Mouse (Mus musculus): ENCODE results near the gene Parp3. TPM values are rescaled to one million over a fixed set of nuclear protein-coding genes. Genes with fewer than 3 reads are reported as not detected.
A peak's percentile ranks its signal among the peaks of the same experiment; 100 is the strongest.

Parp3 gene
- total RNA-seq, 2 experiments from 2014 or later = 51.6 to 55.7 TPM

GRCm38 (mm10) chr9:106428719-106429220 lies 48.0 kb downstream of the Parp3 start:
- DNase-seq = no peak

- peak; percentile 83 for DNase-seq
These were observed 54.9 kb downstream of the Parp3 start for GRCm38 (mm10) chr9:106421865-106422160.

DNA sequence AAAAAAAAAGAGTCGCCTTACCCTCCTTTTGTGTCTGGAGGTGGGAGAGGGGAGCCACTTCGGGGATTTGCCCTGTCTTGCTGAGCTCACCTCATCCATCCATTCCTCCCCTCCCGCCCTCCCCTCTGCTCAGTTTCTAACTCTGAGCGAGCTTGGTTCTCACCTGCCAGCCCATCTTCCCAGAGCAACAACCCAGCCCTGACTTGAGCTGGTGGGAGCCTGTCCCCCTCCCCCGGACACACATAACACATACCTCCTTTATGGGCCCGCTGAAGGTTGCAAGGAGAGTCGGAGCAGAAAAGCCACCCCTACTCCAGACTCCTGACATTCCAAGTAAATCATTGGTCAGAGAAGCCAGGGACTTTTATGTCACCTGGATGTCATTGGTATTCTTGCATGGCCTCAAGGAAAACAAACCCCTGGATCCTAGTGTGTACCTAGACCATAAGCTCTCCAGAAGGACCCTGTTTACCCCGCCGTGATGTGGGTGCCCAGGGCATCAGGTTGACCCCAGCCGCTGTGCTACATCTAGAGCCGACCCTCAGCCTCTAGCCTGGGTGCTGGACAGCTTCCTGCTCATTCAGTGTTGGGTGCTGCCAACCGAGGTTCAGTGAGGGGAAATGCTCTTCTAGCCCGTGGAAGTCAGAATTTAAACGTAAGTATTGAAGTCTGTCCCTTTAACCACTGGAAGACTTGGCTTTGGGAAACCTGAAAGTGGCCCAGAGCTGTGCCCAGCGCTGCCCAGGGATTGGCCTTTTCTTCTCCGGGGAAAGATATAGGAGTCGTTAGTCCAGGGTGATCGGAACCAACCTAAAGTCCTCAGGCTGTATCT lies 55.5 kb downstream of the Parp3 start:
- no peak for DNase-seq

DNA sequence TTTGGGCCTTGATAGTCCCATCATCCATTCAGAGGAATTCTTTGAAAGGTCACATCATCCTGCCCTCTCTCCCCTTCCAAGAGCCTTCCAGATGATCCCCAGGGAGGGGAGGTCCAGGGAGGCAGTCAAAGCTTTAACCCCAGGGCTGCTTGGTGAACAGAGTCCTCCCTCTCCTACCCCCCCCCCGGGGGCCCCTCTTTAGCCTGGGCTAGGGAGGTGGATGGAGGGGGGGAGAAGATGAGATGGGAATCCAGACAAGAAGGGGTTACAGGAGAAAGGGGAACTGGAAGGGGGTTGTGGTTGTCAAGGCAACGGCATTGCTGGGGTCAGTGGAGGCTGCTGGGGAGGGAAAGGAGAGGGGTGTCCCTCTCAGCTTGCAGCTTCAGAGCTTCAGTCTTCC lies 56.1 kb downstream of the Parp3 start:
- no peak for DNase-seq

Other genes with a start within 250 kb of the Parp3 start
- 100 to 1,000 TPM; 152 to 165 TPM for gene Alas1, start 228.3 kb downstream of the Parp3 start, total RNA-seq (2021)
- 1 to 10 TPM; 3.7 to 5.2 TPM for gene Poc1a, start 195.9 kb downstream of the Parp3 start, total RNA-seq (2021)
- gene Dusp7, start 108.3 kb downstream of the Parp3 start, total RNA-seq (2021) = 10 to 100 TPM; 16.0 to 19.9 TPM
- gene Rpl29, start 47.5 kb downstream of the Parp3 start, total RNA-seq (2021) = 100 to 1,000 TPM; 456 to 462 TPM
- 10 to 100 TPM; 12.3 to 12.5 TPM for gene Acy1, start 38.6 kb downstream of the Parp3 start, total RNA-seq (2021)
- 1 to 10 TPM; 6.3 to 7.5 TPM for gene Abhd14b, start 29.5 kb downstream of the Parp3 start, total RNA-seq (2021)
- 10 to 100 TPM; 13.5 to 15.3 TPM for gene Abhd14a, start 29.3 kb downstream of the Parp3 start, total RNA-seq (2021)
- 10 to 100 TPM; 54.2 to 68.2 TPM for gene Pcbp4, start 23.7 kb downstream of the Parp3 start, total RNA-seq (2021)
- gene Gpr62, start 11.0 kb downstream of the Parp3 start, total RNA-seq (2021) = under 1 TPM; 0.19 to 0.52 TPM
- gene Rrp9, start 986 bp downstream of the Parp3 start, total RNA-seq (2021) = 10 to 100 TPM; 17.7 to 19.4 TPM
- gene Iqcf1, start 23.0 kb upstream of the Parp3 start, total RNA-seq (2021) = not detected
- gene Iqcf5, start 37.6 kb upstream of the Parp3 start, total RNA-seq (2021) = not detected
- not detected for gene Iqcf3, start 84.7 kb upstream of the Parp3 start, total RNA-seq (2021)
- not detected for gene Iqcf4, start 94.0 kb upstream of the Parp3 start, total RNA-seq (2021)
- not detected for gene Iqcf6, start 149.6 kb upstream of the Parp3 start, total RNA-seq (2021)
- under 1 TPM in 1 of 2 experiments, not detected in 1; 0.09 TPM for gene Grm2, start 179.1 kb upstream of the Parp3 start, total RNA-seq (2021)
- gene Tex264, start 209.0 kb upstream of the Parp3 start, total RNA-seq (2021) = 10 to 100 TPM; 18.9 to 21.7 TPM